In genomic region chr8:61780652-61781257, GRCm38 (mm10) we compare ENCODE assay signal across 15 mouse cellular contexts.
"Had no signal": no experiment of that assay in that cellular context is flagged by ENCODE, and none has a peak within 500 bp of the region (broad histone marks: within the 10 kb centered on the region; RNA-seq: fewer than 3 reads in every experiment).

No protein-coding gene starts in this region.

- H3K4me2 ChIP-seq: limb, embryonic 13.5 days; liver, embryonic 12.5 days; liver, embryonic 15.5 days; lung, embryonic 15.5 days; midbrain, embryonic 11.5 days had no signal

- H3K9ac ChIP-seq: limb, embryonic 13.5 days; liver, embryonic 12.5 days; liver, embryonic 15.5 days; lung, embryonic 15.5 days had no signal

- H3K36me3 ChIP-seq: limb, embryonic 10.5 days; limb, embryonic 13.5 days; liver, embryonic 12.5 days; liver, embryonic 15.5 days; lung, embryonic 15.5 days had no signal

- H3K27me3 ChIP-seq: limb, embryonic 13.5 days; liver, embryonic 12.5 days; liver, embryonic 15.5 days; lung, embryonic 15.5 days had no signal

- ATAC-seq: liver, embryonic 12.5 days had no signal

- DNase-seq: kidney, postnatal 14 days; kidney, postnatal 4 days; liver; lung, adult 18-20 months; lung, postnatal 10 days; lung, postnatal 36 days; midbrain, embryonic 14.5 days; thymus, adult 18-20 months; thymus, postnatal 36 days had no signal

- H3K4me3 ChIP-seq: limb, embryonic 10.5 days; limb, embryonic 13.5 days; liver, embryonic 12.5 days; liver, embryonic 15.5 days; lung, embryonic 15.5 days had no signal

- H3K4me1 ChIP-seq: liver, embryonic 12.5 days; liver, embryonic 15.5 days had no signal

- H3K9me3 ChIP-seq: limb, embryonic 10.5 days; limb, embryonic 13.5 days; liver, embryonic 12.5 days; liver, embryonic 15.5 days; lung, embryonic 15.5 days had no signal

- H3K27ac ChIP-seq: limb, embryonic 10.5 days; limb, embryonic 13.5 days; liver, embryonic 12.5 days; liver, embryonic 15.5 days; lung, embryonic 15.5 days had no signal
